Mouse (Mus musculus) CH12.LX (cell line): ENCODE measurements around the gene Cbl. TPM values are rescaled to one million over a fixed set of nuclear protein-coding genes. Genes with fewer than 3 reads are reported as not detected.

Source experiments
- DNase-seq: peaks from one replicate; pipeline ENCODE4 v3.0.0-alpha.2; 2013; ENCODE audit errors: extremely low read depth
- H3K27ac ChIP-seq: 2 replicates; pipeline ENCODE4 v1.5.1; 2012; ENCODE audit warnings: low read depth, mild to moderate bottlenecking, control low read depth, moderate library complexity; ENCODE audit not compliant: insufficient read depth
- H3K27me3 ChIP-seq: replicated peaks from 2 replicates; pipeline ENCODE3; 2012; ENCODE audit warnings: inconsistent platforms
- H3K36me3 ChIP-seq, 2 experiments: replicated peaks in 1 of 2; 2 replicates each; pipeline versions ENCODE3 to v1.6.1; 2012; ENCODE audit warnings: inconsistent platforms in 1 of 2, low read length in 1 of 2, mild to moderate bottlenecking in 1 of 2, mixed read lengths in 1 of 2, moderate library complexity in 1 of 2; ENCODE audit not compliant: control insufficient read depth in 1 of 2, insufficient read depth in 1 of 2
- H3K4me1 ChIP-seq, 2 experiments: 2 replicates each; pipeline ENCODE4 v1.6.1; 2012; ENCODE audit warnings: inconsistent platforms in 1 of 2, moderate library complexity in 1 of 2; ENCODE audit not compliant: insufficient read depth in 2 of 2, control insufficient read depth in 1 of 2
- H3K4me2 ChIP-seq: 2 replicates; pipeline ENCODE4 v1.6.1; 2012; ENCODE audit warnings: low read depth, mild to moderate bottlenecking, control low read depth; ENCODE audit not compliant: poor library complexity, insufficient read depth, severe bottlenecking
- H3K4me3 ChIP-seq, 3 experiments: fragments of 150-350 bp in 1 of 3; sonication (generic) in 1 of 3; replicated peaks in 1 of 3; 2 replicates each; pipeline versions ENCODE3 to v1.5.1; 2011 to 2012; ENCODE audit warnings: low read depth in 2 of 3, low read length in 2 of 3, mild to moderate bottlenecking in 2 of 3, moderate library complexity in 2 of 3, control low read depth in 1 of 3, improper control_type of control experiment in 1 of 3, inconsistent platforms in 1 of 3, mixed read lengths in 1 of 3; ENCODE audit not compliant: poor library complexity in 1 of 3
- H3K79me2 ChIP-seq: replicated peaks from 2 replicates; pipeline ENCODE4 v1.6.1; 2012; ENCODE audit warnings: mild to moderate bottlenecking, moderate library complexity; ENCODE audit not compliant: control insufficient read depth, poor library complexity, insufficient read depth, severe bottlenecking; ENCODE audit errors: extremely low read depth
- H3K9ac ChIP-seq: 2 replicates; pipeline ENCODE4 v1.6.1; 2012; ENCODE audit warnings: low read depth, mild to moderate bottlenecking, control low read depth, moderate library complexity; ENCODE audit not compliant: insufficient read depth
- H3K9me3 ChIP-seq: replicated peaks from 2 replicates; pipeline ENCODE3; 2012; ENCODE audit warnings: low read length, inconsistent platforms, mixed read lengths
- CHD1 ChIP-seq: IDR thresholded peaks from 2 replicates; pipeline ENCODE4 v1.6.1; 2012; ENCODE audit warnings: low read depth, low read length, improper control_type of control experiment, inconsistent platforms
- CHD2 ChIP-seq: IDR thresholded peaks from 2 replicates; pipeline ENCODE4 v1.6.1; 2011; ENCODE audit warnings: low read length, improper control_type of control experiment
- CTCF ChIP-seq, 2 experiments: IDR thresholded peaks in 1 of 2; conservative IDR thresholded peaks in 1 of 2; 2 replicates each; pipeline ENCODE4 v1.5.1; 2011 to 2012; ENCODE audit warnings: low read depth in 2 of 2, low read length in 2 of 2, improper control_type of control experiment in 1 of 2, inconsistent platforms in 1 of 2, mild to moderate bottlenecking in 1 of 2, moderate library complexity in 1 of 2
- EP300 ChIP-seq: IDR thresholded peaks from 2 replicates; pipeline ENCODE4 v1.6.1; 2011; ENCODE audit warnings: low read length, improper control_type of control experiment
- IRF4 ChIP-seq: IDR thresholded peaks from 2 replicates; pipeline ENCODE4 v1.6.1; 2014; ENCODE audit warnings: low read depth, mild to moderate bottlenecking, inconsistent platforms, low read length, improper control_type of control experiment
- JUND ChIP-seq: conservative IDR thresholded peaks from 2 replicates; pipeline ENCODE4 v1.6.1; 2011; ENCODE audit warnings: low read depth, low read length, improper control_type of control experiment
- MAFK ChIP-seq: IDR thresholded peaks from 2 replicates; pipeline ENCODE4 v1.6.1; 2011; ENCODE audit warnings: low read length, improper control_type of control experiment; ENCODE audit not compliant: insufficient replicate concordance
- MAX ChIP-seq: IDR thresholded peaks from 2 replicates; pipeline ENCODE4 v1.6.1; 2011; ENCODE audit warnings: low read length, improper control_type of control experiment
- MXI1 ChIP-seq: IDR thresholded peaks from 2 replicates; pipeline ENCODE4 v1.6.1; 2011; ENCODE audit warnings: mild to moderate bottlenecking, low read depth, low read length, improper control_type of control experiment
- NELFE ChIP-seq: IDR thresholded peaks from 2 replicates; pipeline ENCODE4 v1.6.1; 2011; ENCODE audit warnings: low read depth, low read length, improper control_type of control experiment
- PAX5 ChIP-seq: IDR thresholded peaks from 2 replicates; pipeline ENCODE4 v1.6.1; 2012; ENCODE audit warnings: low read length, inconsistent platforms, mixed read lengths
- POLR2AphosphoS2 ChIP-seq: IDR thresholded peaks from 2 replicates; pipeline ENCODE4 v1.6.1; 2011; ENCODE audit warnings: low read depth, low read length, improper control_type of control experiment
- RAD21 ChIP-seq: IDR thresholded peaks from 2 replicates; pipeline ENCODE4 v1.6.1; 2011; ENCODE audit warnings: low read depth, mild to moderate bottlenecking, low read length, improper control_type of control experiment, moderate library complexity
- SIN3A ChIP-seq: IDR thresholded peaks from 2 replicates; pipeline ENCODE4 v1.6.1; 2012; ENCODE audit warnings: low read length, improper control_type of control experiment, inconsistent platforms
- TBP ChIP-seq: conservative IDR thresholded peaks from 2 replicates; pipeline ENCODE4 v1.6.1; 2011; ENCODE audit warnings: low read depth, low read length, improper control_type of control experiment
- UBTF ChIP-seq: IDR thresholded peaks from 2 replicates; pipeline ENCODE4 v1.6.1; 2012; ENCODE audit warnings: low read depth, mild to moderate bottlenecking, inconsistent platforms, low read length, improper control_type of control experiment, moderate library complexity
- ZC3H11A ChIP-seq: IDR thresholded peaks from 2 replicates; pipeline ENCODE4 v1.6.1; 2012; ENCODE audit warnings: low read depth, mild to moderate bottlenecking, inconsistent platforms, low read length, improper control_type of control experiment
- dilution Hi-C: fragments of 300-500 bp; cut with MboI; formaldehyde crosslinking; loops from 2 replicates; pipeline ENCODE4 v1.14.3; 2020; ENCODE audit warnings: low sequenced_read_pairs; ENCODE audit not compliant: extremely low pct_unique_long_range_greater_than_20kb, extremely low pct_ligation_motif_present
- in situ Hi-C: fragments of 300-500 bp; cut with MboI; formaldehyde crosslinking; loops from 3 replicates; pipeline ENCODE4 v1.14.3; 2019; ENCODE audit warnings: low sequenced_read_pairs, low pct_ligation_motif_present, low pct_unique_long_range_greater_than_20kb, mixed read lengths
- polyA plus RNA-seq: library from polyadenylated mRNA; unstranded; fragments of >175 nt; gene quantifications from 2 replicates; pipeline ENCODE4 v1.2.1, GENCODE M21; 2012; ENCODE audit warnings: low read depth; ENCODE audit not compliant: insufficient read length
- total RNA-seq, 2 experiments: library from RNA; depleted of rRNA; stranded (reverse); fragments of 300-350 nt in 1 of 2; fragments of >200 nt in 1 of 2; gene quantifications; 2 replicates each; pipeline ENCODE4 v1.2.3; 2012 to 2014

The Cbl gene
- total and polyA plus RNA-seq, 3 experiments: 8.3 to 39.0 (median 11.9) TPM

DNA sequence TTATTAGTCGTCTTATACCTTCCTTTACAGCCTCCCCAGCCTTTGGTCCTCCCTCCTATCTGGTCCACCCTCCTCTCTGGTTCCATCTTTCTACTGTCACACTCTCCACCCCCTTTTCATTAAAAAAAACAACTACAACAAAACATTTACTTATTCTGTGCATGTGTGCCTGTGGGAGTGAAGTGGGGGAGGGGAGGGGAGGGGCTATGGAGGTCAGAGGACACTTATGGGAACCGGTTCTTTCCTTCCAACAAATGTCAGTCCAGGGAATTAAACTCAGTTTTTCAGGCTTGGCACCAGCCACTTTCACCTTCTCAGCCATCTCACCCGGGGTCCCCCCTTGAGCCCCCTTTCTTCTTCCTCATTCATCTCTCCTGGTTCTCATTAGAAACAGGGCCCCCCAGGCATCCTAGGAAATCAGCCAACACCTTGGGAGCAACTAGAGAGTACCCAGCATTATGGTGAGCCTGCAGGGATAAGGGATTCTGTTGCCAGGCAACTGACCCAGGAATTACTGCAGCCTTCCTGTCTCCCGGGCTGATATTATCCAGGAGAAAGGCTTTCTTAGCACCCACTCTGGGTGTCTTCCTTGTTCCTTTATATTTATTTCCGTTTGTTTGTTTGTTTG is 20.8 kb upstream of the Cbl start:
- Histone ChIP-seq H3K9ac (no peak overlapping the region), H3K4me2 (no peak overlapping the region), H3K27me3 (no peaks in the 10 kb centered on the region), H3K27ac (no peak overlapping the region), H3K4me3 (no peak overlapping the region), H3K79me2 (no peaks in the 10 kb centered on the region), H3K9me3 (no peaks in the 10 kb centered on the region), H3K36me3 (peaks cover 16 to 66% of the 10 kb centered on the region in 2 experiments), H3K4me1 (peaks cover 2 to 22% of the 10 kb centered on the region in 2 experiments; a peak in 2 of 4 replicates)
- in situ Hi-C loops: no loop called here
- dilution Hi-C loops: no loop called here
- no peak for DNase-seq
- no peak for TF ChIP-seq RAD21
- TF ChIP-seq IRF4: no peak
- TF ChIP-seq SIN3A: no peak
- TF ChIP-seq EP300: no peak
- no peak for TF ChIP-seq JUND
- TF ChIP-seq MAX: no peak
- no peak for TF ChIP-seq TBP
- TF ChIP-seq UBTF: no peak
- no peak for TF ChIP-seq ZC3H11A
- TF ChIP-seq CTCF (conservative IDR thresholded peaks at IDR 0.05 in 1 of 2, IDR thresholded peaks at IDR 0.05 in 1 of 2; ENCODE audit: low read depth in 2 of 2, low read length in 2 of 2): no peak
- no peak for TF ChIP-seq CHD2
- TF ChIP-seq PAX5: no peak
- TF ChIP-seq NELFE: no peak
- no peak for TF ChIP-seq MXI1
- TF ChIP-seq MAFK: no peak
- no peak for TF ChIP-seq CHD1

DNA sequence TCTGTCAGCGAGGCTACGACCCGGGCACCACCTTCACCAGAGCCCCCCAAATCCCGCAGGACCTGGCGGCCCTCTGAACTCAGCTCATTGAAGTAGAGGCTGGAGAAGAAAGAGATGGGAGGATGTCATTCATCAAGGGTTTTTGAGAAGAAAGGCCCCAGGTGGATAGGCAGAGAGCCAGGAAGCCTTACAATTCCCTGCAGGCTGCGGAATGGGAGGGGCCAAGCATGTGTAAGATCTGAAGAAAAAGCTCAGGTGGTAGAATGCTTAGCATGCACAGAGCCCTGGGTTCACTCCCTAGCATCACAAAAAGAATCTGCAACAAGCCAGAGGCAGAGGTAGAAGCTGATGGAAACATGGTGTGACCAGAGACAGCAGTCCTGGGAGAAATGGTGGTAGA is 19.6 kb upstream of the Cbl start:
- dilution Hi-C loops: no loop called here
- Histone ChIP-seq H3K4me3 (no peak overlapping the region), H3K4me1 (peaks cover 2 to 22% of the 10 kb centered on the region in 2 experiments; a peak in 2 of 4 replicates), H3K4me2 (no peak overlapping the region), H3K27ac (no peak overlapping the region), H3K9me3 (no peaks in the 10 kb centered on the region), H3K36me3 (peaks cover 13 to 55% of the 10 kb centered on the region in 2 experiments), H3K27me3 (no peaks in the 10 kb centered on the region), H3K9ac (no peak overlapping the region), H3K79me2 (no peaks in the 10 kb centered on the region)
- in situ Hi-C loops: no loop called here
- DNase-seq: no peak
- TF ChIP-seq IRF4: no peak
- no peak for TF ChIP-seq POLR2AphosphoS2
